Mouse (Mus musculus) neural tube, embryonic 13.5 days (tissue): ENCODE measurements around the gene Ift88. TPM values are rescaled to one million over a fixed set of nuclear protein-coding genes. Genes with fewer than 3 reads are reported as not detected.

Experiments used
- ATAC-seq: fragments of 200-750 bp; cut with Nextera tagmentation; 2 replicates; pipeline ENCODE4 v1.8.0; 2017; ENCODE audit warnings: low read depth, mild to moderate bottlenecking, moderate TSS enrichment, moderate library complexity
- H3K27ac ChIP-seq: fragments of 300-500 bp; sonication (generic); replicated peaks from 2 replicates; pipeline ENCODE4 v1.5.1; 2015; ENCODE audit warnings: moderate library complexity, mild to moderate bottlenecking, inconsistent platforms
- H3K27me3 ChIP-seq: fragments of 300-500 bp; sonication (generic); 2 replicates; pipeline ENCODE4 v1.6.1; 2015; ENCODE audit warnings: mild to moderate bottlenecking, inconsistent platforms
- H3K36me3 ChIP-seq: fragments of 300-500 bp; sonication (generic); 2 replicates; pipeline ENCODE4 v1.6.1; 2015; ENCODE audit warnings: mild to moderate bottlenecking, inconsistent platforms
- H3K4me1 ChIP-seq: fragments of 300-500 bp; sonication (generic); replicated peaks from 2 replicates; pipeline ENCODE4 v1.6.1; 2015; ENCODE audit warnings: inconsistent platforms
- H3K4me2 ChIP-seq: fragments of 300-500 bp; sonication (generic); 2 replicates; pipeline ENCODE4 v1.6.1; 2015; ENCODE audit warnings: inconsistent platforms, mild to moderate bottlenecking, moderate library complexity
- H3K4me3 ChIP-seq: fragments of 300-500 bp; sonication (generic); 2 replicates; pipeline ENCODE4 v1.5.1; 2015; ENCODE audit warnings: mild to moderate bottlenecking, inconsistent platforms
- H3K9ac ChIP-seq: fragments of 300-500 bp; sonication (generic); 2 replicates; pipeline ENCODE4 v1.6.1; 2015; ENCODE audit warnings: moderate library complexity, mild to moderate bottlenecking, inconsistent platforms
- H3K9me3 ChIP-seq: fragments of 300-500 bp; sonication (generic); 2 replicates; pipeline ENCODE4 v1.6.1; 2016; ENCODE audit warnings: inconsistent platforms
- WGBS: fragments of 180-500 bp; shearing (Covaris S2); methylation state at CpG from one replicate; pipeline ENCODE4 v1.1.7; 2015; 5-methylcytosine and 5-hydroxymethylcytosine counted together
- polyA plus RNA-seq: library from polyadenylated mRNA; unstranded; fragments of >200 nt; fragmentation: Nextera tagmentation; extraction: Ambion mirVana; gene quantifications from 2 replicates; pipeline ENCODE4 v1.2.1, GENCODE M21; 2015

The Ift88 gene
- polyA plus RNA-seq: 13.6 and 13.9 TPM in 2 replicates

DNA sequence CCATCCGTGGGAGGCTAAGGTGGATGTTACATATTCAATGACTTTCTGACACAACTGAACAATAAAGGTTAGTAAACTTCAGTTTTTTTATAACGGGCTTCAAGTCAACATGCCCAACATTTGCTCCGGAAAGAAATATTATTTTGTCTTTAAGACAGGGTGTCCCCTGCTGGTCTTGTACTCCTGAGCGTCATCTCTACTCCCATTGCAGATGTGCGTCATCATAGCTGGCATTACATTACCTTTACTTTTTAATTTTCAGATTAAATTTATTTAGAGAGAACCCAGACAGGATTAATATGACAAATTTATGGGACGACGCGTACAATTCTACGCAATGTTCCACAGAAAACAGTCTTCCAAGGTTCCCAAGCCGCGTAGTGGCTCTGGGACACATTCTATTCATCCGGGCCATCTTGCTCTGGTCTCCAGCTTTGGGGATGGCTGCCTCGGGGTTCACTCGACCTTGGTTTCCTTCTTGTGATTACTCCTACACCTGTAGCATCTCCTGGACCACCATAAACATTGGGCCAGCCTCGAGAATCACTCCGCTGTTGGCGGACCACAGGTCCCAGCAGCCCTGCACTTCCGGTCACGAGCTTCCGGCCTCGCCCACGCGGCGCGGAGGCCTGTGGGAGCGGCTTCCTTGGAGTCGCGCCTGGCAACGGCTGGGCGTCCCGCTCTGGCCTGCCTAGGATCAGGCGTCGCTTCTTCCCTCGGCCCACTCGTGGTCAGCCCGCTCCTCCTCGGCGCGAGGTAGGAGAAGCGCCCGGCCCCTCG is at the start of gene Ift88:
Gene Ift88, plus strand, starts transcription at position 631 of the 780 bp plus-strand sequence.
- WGBS: 4% methylated on average over 42 of the region's 42 CpGs

DNA sequence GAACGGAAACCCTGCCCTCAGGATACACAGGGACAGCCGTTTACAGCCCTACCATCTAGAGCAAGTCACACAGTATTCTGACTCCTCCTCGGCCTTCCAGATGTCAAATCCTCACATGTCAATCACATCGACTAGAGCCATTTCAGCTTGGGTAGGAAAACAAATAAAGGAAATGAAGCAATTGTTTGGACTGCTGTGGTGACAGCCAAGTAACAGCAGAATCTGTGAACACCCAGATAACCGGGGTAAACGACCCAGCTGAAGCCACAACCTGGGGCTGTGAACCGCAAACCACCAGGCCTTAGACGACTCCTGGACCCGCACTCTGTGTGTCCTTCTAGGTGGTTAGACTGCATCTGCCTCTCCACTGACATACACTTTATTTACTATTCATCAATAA is 48.7 kb upstream of the Ift88 start:
- Histone ChIP-seq H3K4me2 (no peak overlapping the region), H3K27me3 (no peaks in the 10 kb centered on the region), H3K36me3 (no peaks in the 10 kb centered on the region), H3K4me3 (no peak overlapping the region), H3K27ac (no peak overlapping the region), H3K9ac (no peak overlapping the region), H3K9me3 (no peaks in the 10 kb centered on the region), H3K4me1 (no peaks in the 10 kb centered on the region)
- ATAC-seq: no peak
- WGBS: 81% methylated on average over 9 of the region's 9 CpGs

More for the DNA sequence above, at the start of gene Ift88:
- Histone ChIP-seq H3K4me1 (peaks cover 11% of the 10 kb centered on the region), H3K9me3 (no peaks in the 10 kb centered on the region), H3K27me3 (peaks cover 6% of the 10 kb centered on the region; the same call in 1 of the 2 replicates), H3K36me3 (no peaks in the 10 kb centered on the region), H3K4me2 (peak within 1 kb of the TSS; percentile 77), H3K4me3 (peak within 1 kb of the TSS; percentile 86), H3K9ac (peak within 1 kb of the TSS; percentile 84), H3K27ac (peak within 1 kb of the TSS; percentile 81)
- peak; percentile 100 for ATAC-seq

DNA sequence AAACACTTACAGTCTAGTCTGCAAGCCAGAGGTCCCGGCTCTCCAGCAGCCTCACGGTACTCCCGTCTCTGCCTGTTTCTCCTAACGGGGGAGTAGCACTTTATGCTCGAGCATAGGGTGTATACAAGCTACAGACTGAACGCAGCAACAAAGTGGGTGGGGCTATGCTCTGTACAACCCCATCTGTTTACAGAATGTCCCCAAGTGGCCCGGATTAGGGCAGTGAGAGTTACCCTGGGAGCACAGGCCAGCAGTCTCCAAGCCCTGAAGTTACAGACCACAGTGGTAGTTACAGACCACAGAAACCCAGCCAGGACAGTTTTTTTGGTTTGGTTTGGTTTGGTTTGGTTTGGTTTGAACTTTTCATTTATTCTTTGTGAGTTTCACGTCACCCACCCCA is 47.8 kb upstream of the Ift88 start:
- H3K36me3 ChIP-seq: no peaks in the 10 kb centered on the region
- no peak overlapping the region for H3K9ac ChIP-seq
- no peak overlapping the region for H3K4me3 ChIP-seq
- no peaks in the 10 kb centered on the region for H3K4me1 ChIP-seq
- no peak overlapping the region for H3K27ac ChIP-seq
- no peaks in the 10 kb centered on the region for H3K9me3 ChIP-seq
- WGBS: 80% methylated on average over 8 of the region's 8 CpGs
- ATAC-seq: no peak
- H3K27me3 ChIP-seq: no peaks in the 10 kb centered on the region
- H3K4me2 ChIP-seq: no peak overlapping the region

DNA sequence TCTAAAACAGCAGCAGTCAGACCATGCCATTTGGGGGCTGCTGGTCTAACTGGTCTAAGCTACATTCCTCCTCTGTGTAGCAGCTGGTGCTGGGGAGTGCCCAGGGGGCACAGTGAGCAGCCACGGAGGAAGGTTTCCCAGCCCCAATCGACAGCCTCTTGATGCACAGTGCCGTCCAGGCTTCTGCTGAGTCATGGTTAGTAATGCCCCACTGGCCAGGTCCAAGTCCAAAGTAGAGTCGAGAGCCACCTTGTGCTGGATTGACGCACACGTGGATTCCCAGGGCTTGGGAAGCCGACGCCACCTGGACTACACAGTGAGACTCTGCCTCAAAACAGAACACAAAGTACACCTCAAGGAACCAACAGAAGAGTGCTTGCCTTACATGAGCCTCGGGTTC is 46.9 kb upstream of the Ift88 start:
- no peak overlapping the region for H3K9ac ChIP-seq
- no peak overlapping the region for H3K4me2 ChIP-seq
- no peak overlapping the region for H3K4me3 ChIP-seq
- no peaks in the 10 kb centered on the region for H3K9me3 ChIP-seq
- H3K4me1 ChIP-seq: no peaks in the 10 kb centered on the region
- H3K27ac ChIP-seq: no peak overlapping the region
- H3K27me3 ChIP-seq: no peaks in the 10 kb centered on the region
- H3K36me3 ChIP-seq: no peaks in the 10 kb centered on the region
- no peak for ATAC-seq
- 80% methylated on average over 9 of the region's 9 CpGs for WGBS

DNA sequence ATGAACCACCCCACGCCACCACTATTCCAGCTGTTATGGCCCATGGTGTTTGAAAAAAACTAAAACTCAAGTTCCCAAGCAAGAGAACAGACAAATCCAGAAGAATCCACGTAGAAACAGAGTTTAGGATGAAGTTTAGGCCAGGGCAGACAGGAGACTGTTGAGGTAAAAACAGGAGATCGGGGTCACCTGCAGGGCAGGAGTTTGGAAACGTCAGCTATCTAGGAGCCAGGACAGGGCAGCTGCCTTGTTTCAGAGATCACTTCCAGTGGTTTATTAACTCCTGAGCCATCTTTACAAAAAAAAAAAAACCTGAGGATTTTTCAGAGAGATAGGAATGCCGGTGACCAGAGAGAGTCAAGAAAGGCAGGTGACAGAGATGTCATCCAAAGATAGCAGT is 46.3 kb upstream of the Ift88 start:
- Histone ChIP-seq H3K27ac (no peak overlapping the region), H3K9ac (no peak overlapping the region), H3K4me3 (no peak overlapping the region), H3K4me1 (no peaks in the 10 kb centered on the region), H3K4me2 (no peak overlapping the region), H3K36me3 (no peaks in the 10 kb centered on the region), H3K27me3 (no peaks in the 10 kb centered on the region), H3K9me3 (no peaks in the 10 kb centered on the region)
- WGBS: 79% methylated on average over 5 of the region's 5 CpGs
- no peak for ATAC-seq

DNA sequence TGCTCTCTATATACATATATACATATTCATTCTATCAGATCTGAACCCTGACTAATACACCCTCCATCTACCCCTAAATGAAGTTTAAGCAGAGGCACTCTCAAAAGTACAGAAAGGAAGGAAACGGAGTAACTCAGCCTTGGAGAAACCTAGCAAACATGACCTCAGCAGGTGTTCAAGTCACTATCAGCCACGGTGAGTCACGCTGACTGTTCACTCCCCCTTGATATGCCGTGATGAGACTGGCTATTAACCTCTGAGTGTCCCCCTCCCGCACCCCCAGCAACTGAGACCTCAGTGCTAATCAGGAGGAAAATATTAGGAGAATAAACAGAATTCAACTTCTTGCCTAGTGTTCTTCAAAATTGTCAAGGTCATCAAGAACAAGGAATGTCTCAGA is 38.2 kb upstream of the Ift88 start:
- Histone ChIP-seq H3K9me3 (no peaks in the 10 kb centered on the region), H3K36me3 (no peaks in the 10 kb centered on the region), H3K4me2 (no peak overlapping the region), H3K4me1 (no peaks in the 10 kb centered on the region), H3K4me3 (no peak overlapping the region), H3K27ac (no peak overlapping the region), H3K9ac (no peak overlapping the region), H3K27me3 (no peaks in the 10 kb centered on the region)
- ATAC-seq: no peak
- 87% methylated on average over 5 of the region's 5 CpGs for WGBS

DNA sequence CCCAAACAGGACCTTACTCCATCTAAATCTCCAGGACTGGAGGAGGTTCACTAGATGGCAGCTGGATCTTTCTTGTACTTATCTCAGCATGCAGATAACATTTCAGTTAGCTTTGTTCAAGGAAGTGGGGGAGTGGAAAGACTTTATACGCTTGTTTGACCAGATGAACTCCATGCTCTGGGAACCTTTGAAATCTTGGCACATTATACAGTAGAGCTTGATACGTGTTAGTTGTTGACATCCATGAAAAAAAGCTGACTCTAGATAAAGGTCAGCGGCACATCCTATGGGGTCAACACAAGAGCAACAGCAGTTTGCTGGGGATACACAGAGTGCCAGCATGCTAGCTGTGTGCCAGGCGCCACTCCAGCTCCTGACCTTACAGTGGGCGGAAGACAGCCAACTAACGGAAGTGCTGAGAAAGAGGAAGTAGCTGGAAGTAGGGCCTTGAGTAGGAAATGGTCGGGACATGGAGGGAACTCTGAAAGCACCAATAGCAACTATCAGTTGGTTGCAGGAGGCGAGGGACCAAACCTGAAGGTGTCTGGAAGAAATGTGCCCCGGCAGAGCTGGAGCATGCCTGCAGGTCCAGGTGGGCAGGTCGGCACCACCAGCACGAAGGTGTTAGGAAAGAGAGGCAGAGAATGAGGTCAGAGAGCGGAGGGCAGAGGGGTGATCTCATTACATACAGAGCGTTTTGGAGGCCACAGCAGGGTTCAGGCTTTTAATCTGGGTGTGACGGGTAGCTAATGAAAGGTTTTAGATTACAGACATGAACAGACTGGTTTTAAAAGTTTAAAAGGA is 36.9 kb upstream of the Ift88 start:
- ATAC-seq: no peak
- WGBS: 79% methylated on average over 14 of the region's 14 CpGs
- no peak overlapping the region for H3K4me2 ChIP-seq

DNA sequence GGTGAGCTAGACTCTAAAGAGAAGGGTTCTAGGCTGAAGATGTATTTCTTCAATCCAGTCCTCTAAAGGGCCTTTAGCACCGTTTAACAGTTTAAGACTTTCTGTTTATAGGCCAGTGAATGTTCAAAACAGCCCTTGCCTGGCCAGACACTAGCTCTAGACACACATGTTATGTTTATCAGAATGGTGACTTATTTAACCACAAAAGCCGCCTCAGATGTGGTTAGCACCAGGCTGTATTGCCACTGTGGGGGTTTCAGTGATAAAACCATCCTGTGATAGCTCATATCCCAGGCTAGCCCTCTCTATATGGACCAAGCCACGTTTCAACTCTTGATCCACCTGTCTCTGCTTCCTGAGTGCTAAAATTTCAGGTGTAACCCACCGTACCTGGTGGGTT is 32.2 kb upstream of the Ift88 start:
- no peak overlapping the region for H3K4me3 ChIP-seq
- WGBS: 77% methylated on average over 4 of the region's 4 CpGs
- 0 out of 2 replicates have a peak, but pooled peaks cover 4% of the 10 kb centered on the region for H3K27me3 ChIP-seq
- ATAC-seq: no peak
- H3K9me3 ChIP-seq: no peaks in the 10 kb centered on the region
- H3K36me3 ChIP-seq: no peaks in the 10 kb centered on the region
- H3K4me1 ChIP-seq: no peaks in the 10 kb centered on the region
- no peak overlapping the region for H3K4me2 ChIP-seq
- H3K9ac ChIP-seq: no peak overlapping the region
- no peak overlapping the region for H3K27ac ChIP-seq

More for the DNA sequence above, 36.9 kb upstream of the Ift88 start:
- no peaks in the 10 kb centered on the region for H3K9me3 ChIP-seq
- H3K4me3 ChIP-seq: no peak overlapping the region
- H3K27ac ChIP-seq: no peak overlapping the region
- H3K9ac ChIP-seq: no peak overlapping the region
- H3K4me1 ChIP-seq: no peaks in the 10 kb centered on the region
- H3K36me3 ChIP-seq: no peaks in the 10 kb centered on the region
- no peaks in the 10 kb centered on the region for H3K27me3 ChIP-seq

DNA sequence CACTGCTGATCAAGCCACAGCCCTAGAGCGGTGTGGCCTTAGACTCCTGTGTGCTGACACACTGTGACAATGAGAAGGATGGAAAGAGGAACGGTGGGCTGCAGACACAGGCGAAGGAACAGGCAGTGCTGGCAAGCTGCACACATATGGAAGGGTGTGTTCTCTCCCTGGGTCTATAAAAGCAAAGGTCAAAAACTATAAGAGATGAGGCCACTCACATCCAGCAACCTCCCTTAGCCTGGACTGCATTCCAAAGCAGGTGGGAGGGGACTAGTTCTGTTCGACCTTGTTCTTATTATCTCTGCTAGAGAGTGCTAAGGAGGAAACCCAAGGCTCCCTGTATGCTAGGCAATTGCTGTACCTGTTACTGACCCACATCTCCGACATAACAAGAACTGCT is 31.6 kb upstream of the Ift88 start:
- no peak overlapping the region for H3K27ac ChIP-seq
- H3K9me3 ChIP-seq: no peaks in the 10 kb centered on the region
- 76% methylated on average over 5 of the region's 5 CpGs for WGBS
- H3K36me3 ChIP-seq: no peaks in the 10 kb centered on the region
- no peaks in the 10 kb centered on the region for H3K4me1 ChIP-seq
- H3K27me3 ChIP-seq: peaks cover 11% of the 10 kb centered on the region
- no peak overlapping the region for H3K9ac ChIP-seq
- H3K4me3 ChIP-seq: no peak overlapping the region
- no peak for ATAC-seq
- no peak overlapping the region for H3K4me2 ChIP-seq

DNA sequence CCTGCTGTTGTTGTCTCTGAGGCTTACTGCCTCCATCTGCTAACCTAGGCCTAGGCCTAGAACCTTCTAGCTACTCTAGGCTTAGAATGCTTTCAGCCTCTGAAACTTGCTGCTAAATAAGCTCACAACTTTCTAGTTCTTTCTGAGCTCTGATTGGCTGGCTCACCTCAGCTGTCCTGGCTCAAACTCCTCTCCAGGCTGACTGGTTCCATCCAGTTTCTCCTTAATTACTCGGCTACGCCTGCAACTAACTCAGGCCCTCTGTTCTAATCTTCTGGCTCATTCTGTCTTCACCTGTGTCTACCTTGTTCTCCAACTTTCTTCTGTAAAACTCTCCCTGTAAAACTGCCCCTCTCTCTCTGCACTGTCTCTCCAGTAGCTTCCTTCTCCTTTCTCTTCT is 28.4 kb upstream of the Ift88 start:
- Histone ChIP-seq H3K4me3 (no peak overlapping the region), H3K9me3 (no peaks in the 10 kb centered on the region), H3K27me3 (peaks cover 26% of the 10 kb centered on the region), H3K36me3 (no peaks in the 10 kb centered on the region), H3K4me2 (no peak overlapping the region), H3K27ac (no peak overlapping the region), H3K4me1 (peaks cover 7% of the 10 kb centered on the region), H3K9ac (no peak overlapping the region)
- WGBS: 91% methylated on average over 2 of the region's 2 CpGs
- ATAC-seq: no peak

DNA sequence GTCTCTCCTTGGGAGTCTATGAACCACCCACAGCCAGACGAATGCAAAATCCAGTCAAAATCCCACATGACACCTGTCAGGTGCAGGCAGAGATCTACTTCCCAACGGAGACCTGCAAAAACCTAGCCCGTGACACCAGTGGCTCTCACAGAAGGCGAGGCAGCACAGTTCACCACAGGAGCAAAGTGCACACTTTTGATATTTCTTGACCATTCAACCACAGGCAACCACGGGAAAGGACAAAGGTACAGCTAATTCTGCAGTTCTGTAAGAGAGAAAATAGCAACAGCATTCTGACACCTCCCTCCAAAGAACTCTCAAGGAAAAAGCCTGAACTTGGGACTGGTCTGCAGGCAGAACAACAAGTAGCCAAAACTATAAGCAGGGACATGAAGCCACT is 26.6 kb upstream of the Ift88 start:
- Histone ChIP-seq H3K9me3 (no peaks in the 10 kb centered on the region), H3K4me1 (peaks cover 7% of the 10 kb centered on the region), H3K36me3 (no peaks in the 10 kb centered on the region), H3K27ac (no peak overlapping the region), H3K4me3 (no peak overlapping the region), H3K9ac (no peak overlapping the region), H3K27me3 (peaks cover 26% of the 10 kb centered on the region), H3K4me2 (no peak overlapping the region)
- ATAC-seq: no peak
- 86% methylated on average over 5 of the region's 5 CpGs for WGBS

DNA sequence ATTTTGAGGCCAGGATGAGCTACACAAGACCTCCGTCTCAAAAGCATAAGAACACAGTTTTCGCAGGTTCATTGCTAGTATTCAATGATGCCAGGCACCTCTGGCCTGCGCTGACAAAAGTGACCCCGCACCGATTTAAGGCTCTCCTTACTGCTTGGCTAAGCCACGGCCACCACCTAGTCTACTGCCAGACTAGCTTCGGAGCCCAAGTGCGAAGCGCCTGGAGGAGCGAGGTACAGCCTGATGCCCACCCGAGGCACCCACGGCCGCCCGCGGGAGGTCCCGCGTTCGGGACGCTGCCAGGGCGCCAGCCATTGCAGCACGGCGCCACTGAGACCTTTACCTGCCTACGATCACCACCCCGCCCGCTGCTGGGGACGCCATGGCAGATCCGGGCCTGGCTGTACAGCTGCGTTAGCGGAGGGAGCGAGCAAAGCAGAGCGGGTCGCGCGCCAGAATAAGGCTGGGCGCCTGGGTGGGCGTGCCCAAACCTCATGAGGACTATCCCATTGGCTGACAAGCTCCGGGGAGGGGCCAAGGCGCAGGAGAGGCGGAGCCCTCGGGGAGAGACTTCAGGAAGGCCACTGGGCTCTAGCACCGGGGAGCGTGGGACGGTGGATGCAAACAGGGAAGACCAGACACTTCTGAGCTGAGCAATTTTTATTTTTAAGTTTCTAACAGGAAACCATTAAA is 25.7 kb upstream of the Ift88 start, which contains the start of gene Cryl1:
Gene Cryl1, minus strand, starts transcription at position 465 of the 693 bp plus-strand sequence.
- peak; percentile 100 for ATAC-seq
- Histone ChIP-seq H3K4me3 (peak within 1 kb of the TSS; percentile 61), H3K36me3 (no peaks in the 10 kb centered on the region), H3K27me3 (peaks cover 26% of the 10 kb centered on the region), H3K27ac (no peak within 1 kb of the TSS), H3K4me2 (peak within 1 kb of the TSS; percentile 69), H3K4me1 (peaks cover 7% of the 10 kb centered on the region), H3K9ac (peak within 1 kb of the TSS; percentile 83), H3K9me3 (no peaks in the 10 kb centered on the region)
- 3% methylated on average over 43 of the region's 43 CpGs for WGBS
